Mouse (Mus musculus) 3134 (cell line): ENCODE data around the gene March8.
"Not testable (repeated sequence)": the region's sequence is repeated elsewhere in the genome, so short reads cannot be mapped to it uniquely, and the experiment has no call there.

Experiments used
- DNase-seq: peaks from one replicate; pipeline ENCODE4 v3.0.0-alpha.2; 2011; ENCODE audit warnings: low spot score; ENCODE audit not compliant: insufficient read length; ENCODE audit errors: extremely low read depth

The March8 gene

GRCm38 (mm10) chr6:116337835-116338501, at the start of gene March8:
TSS of gene March8 (plus strand) at chr6:116338024.
- DNase-seq, result peak; percentile 95

- no peak for DNase-seq
Observed at GRCm38 (mm10) chr6:116311411-116311810, 26.4 kb upstream of the March8 start.

GRCm38 (mm10) chr6:116319259-116319658, 18.6 kb upstream of the March8 start:
- DNase-seq, result no peak

GRCm38 (mm10) chr6:116326641-116327040, 11.2 kb upstream of the March8 start:
- no peak for DNase-seq

DNA sequence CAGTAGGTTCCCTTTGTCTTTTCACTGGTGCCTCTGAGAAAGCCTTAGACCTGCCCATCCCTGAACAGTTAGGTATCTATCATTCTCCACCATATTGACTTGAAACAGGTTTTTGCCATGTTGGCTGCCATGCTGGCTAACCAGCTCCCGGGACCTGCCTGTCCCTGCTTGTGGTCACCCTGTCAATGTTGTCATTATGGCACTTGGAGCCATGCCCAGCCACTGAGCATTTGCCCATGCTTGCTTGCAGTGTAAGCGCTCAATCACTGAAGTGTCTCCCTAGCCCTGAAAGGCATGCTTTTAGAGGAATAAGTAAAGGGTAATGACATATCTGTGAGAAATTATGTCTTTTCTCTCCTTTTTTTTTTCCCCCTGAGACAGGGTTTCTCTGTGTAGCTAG, 6.4 kb upstream of the March8 start:
- no peak for DNase-seq

DNA sequence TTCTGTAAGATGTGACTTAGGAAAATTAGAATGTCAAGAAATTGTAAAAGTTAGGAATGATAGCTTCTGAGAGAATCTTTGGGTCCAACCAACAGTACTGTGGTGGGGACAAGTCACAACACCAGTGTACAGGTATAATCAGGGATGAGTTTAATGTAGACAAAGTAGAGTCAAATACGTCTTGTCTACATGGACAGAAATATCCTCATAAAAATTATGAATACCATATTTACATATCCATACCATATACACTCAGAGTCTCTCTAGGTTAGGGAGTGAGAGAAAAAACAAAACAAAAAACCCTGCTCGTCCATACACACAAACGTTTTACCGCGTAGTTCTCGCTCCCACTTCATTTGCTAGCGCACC, 374 bp upstream of the March8 start:
- no peak for DNase-seq

- no peak for DNase-seq
Observed at GRCm38 (mm10) chr6:116338520-116338919, 696 bp downstream of the March8 start.

DNA sequence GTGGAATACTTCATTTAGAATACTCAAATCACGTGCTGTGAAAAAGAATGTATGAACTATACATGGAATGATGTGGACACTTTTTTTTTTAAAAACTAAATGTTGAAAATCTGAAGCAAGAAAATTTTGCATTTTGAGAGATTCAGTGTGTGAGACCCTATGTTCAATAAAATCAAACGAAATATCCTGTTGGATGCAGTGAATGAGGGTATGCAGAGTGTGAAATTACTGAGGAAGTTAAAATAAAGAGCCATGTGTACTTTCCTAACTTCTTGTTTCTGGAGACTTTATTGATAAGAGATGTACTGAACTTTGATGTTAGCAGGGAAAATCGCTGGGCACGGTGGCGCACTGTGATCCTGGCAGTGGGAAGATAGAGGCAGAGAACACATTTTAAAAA, 1.3 kb downstream of the March8 start:
- no peak for DNase-seq

- DNase-seq, result no peak
Observed at GRCm38 (mm10) chr6:116340521-116340920, 2.7 kb downstream of the March8 start.

DNA sequence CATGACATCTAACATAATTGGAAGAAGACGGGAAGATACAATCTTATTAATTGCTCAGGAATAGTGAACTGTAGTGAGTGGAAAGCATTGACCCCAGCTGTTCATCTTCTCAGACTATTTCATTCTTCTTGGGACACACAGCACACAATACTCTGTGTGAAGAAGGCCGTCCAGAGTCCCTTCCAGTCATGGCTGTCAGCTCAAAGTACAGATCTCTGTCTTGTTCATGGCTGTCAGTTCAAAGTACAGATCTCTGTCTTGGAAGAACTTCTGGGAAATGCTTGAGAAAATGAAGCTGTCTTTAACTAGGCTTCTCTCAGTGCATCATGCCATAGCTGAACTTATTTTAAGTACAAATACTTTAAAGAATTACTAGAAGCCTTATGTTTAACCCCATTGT, 10.1 kb downstream of the March8 start:
- no peak for DNase-seq

GRCm38 (mm10) chr6:116349997-116350396, 12.2 kb downstream of the March8 start:
- DNase-seq, result no peak

GRCm38 (mm10) chr6:116350643-116351042, 12.8 kb downstream of the March8 start:
- no peak for DNase-seq

- DNase-seq, result no peak
Observed at GRCm38 (mm10) chr6:116351534-116351933, 13.7 kb downstream of the March8 start.

- no peak for DNase-seq
Observed at GRCm38 (mm10) chr6:116353428-116353827, 15.6 kb downstream of the March8 start.

- not testable (repeated sequence) for DNase-seq
Observed at GRCm38 (mm10) chr6:116356311-116356947, 18.6 kb downstream of the March8 start.

DNA sequence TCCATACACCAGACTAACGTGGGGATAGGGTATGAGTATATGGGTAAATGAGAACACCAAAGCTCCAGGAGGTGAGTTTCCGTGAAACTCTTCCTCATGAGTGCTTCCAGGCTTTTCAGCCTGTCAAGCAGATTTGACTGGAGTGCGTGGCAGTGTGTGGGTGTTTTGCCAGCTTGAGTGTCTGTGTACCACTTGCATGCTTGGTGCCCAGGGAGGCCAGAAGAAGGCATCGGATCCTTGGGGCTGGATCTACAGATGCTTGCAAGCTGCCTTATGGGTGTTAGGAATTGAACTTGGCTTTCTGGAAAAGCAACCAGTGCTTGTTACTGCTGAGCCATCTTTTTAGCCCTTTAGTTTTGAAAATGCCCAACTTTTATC, 19.1 kb downstream of the March8 start:
- DNase-seq, result no peak

DNA sequence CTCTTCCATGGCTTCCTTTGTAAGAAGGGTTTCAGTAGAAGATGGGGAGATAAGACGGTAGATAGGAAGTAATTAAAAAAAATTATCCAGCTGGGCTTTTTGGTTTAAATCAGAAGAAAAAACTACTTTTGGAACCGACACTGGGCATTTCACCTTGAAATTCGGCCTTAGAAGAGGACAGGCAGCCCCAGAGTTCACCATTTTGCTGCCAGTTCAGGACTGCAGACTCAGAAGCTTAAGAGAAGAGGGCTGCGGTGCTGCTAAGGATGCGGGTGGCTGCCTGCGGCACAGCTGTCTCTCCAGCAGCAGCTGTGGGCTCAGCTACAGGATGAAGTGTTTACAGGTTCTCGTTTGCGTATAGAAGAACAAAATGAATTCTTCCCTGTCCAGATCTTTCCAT, 20.2 kb downstream of the March8 start:
- DNase-seq, result no peak

DNA sequence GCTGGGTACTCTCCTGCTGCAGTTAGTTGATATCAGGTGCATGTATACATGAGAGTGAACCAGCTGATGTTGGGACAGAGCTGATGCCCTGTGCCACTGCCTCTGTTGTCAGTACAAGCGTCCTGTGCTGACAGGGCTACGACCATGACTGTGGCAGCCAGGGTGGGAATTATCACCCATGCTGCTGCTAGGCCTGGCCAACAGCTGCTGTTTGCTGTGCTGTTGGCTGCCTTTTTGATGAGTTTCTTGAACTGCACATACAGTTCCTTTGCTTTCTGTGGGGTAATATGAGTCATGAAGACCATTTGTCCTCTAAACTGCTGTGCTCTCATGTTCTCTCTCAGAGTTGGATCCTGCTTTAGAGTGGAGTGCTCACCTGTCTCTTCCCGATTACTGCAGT, 21.4 kb downstream of the March8 start:
- DNase-seq, result no peak

DNA sequence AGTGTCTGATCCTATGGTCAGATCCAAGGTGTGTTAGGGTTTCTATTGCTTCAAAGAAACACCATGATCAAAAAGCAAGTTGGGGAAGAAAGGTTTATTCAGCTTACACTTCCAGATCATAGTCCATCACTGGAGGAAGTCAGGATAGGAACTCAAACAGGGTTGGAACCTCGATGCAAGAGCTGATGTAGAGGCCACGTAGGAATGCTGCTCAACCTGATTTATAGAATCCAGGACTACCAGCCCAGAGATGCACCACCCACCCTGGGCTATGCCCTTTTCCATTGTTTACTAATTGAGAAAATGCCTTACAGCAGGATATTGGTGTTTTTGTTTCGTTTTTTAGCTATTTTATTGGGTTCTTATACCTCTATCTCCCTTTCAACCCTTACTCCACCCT, 23.6 kb downstream of the March8 start:
- no peak for DNase-seq

- no peak for DNase-seq
Observed at GRCm38 (mm10) chr6:116361993-116362392, 24.2 kb downstream of the March8 start.

- DNase-seq, result no peak
Observed at GRCm38 (mm10) chr6:116367971-116368370, 30.1 kb downstream of the March8 start.

- no peak for DNase-seq
Observed at GRCm38 (mm10) chr6:116369811-116370210, 32.0 kb downstream of the March8 start.
